Mouse (Mus musculus) c-Kit-positive CD71-positive TER-119-positive erythroid progenitor cells, embryonic 14.5 days (primary cell): ENCODE measurements around the gene Rdh11.
"Not testable (repeated sequence)": the region's sequence is repeated elsewhere in the genome, so short reads cannot be mapped to it uniquely, and the experiment has no call there.

Experiments used
- DNase-seq: peaks from one replicate; pipeline ENCODE4 v3.0.0-alpha.2; 2013; ENCODE audit warnings: low spot score

Rdh11 gene

GRCm38 (mm10) chr12:79192193-79192592 lies at the start of gene Rdh11:
TSS of gene Rdh11 (minus strand) at chr12:79192293.
- DNase-seq, result no peak

GRCm38 (mm10) chr12:79235485-79236080 lies 43.5 kb upstream of the Rdh11 start:
- DNase-seq, result no peak

GRCm38 (mm10) chr12:79217511-79217910 lies 25.4 kb upstream of the Rdh11 start:
- no peak for DNase-seq

GRCm38 (mm10) chr12:79211447-79211846 lies 19.4 kb upstream of the Rdh11 start:
- no peak for DNase-seq

- DNase-seq, result no peak
These were observed 16.8 kb upstream of the Rdh11 start, which contains the start of gene Rdh12 for GRCm38 (mm10) chr12:79208703-79209464. TSS of gene Rdh12 (plus strand) at chr12:79208914.

- no peak for DNase-seq
These were observed 9.8 kb upstream of the Rdh11 start for GRCm38 (mm10) chr12:79201882-79202281.

GRCm38 (mm10) chr12:79197105-79197504 lies 5.0 kb upstream of the Rdh11 start:
- DNase-seq, result no peak

GRCm38 (mm10) chr12:79193441-79193840 lies 1.3 kb upstream of the Rdh11 start:
- peak; percentile 70 for DNase-seq

- peak; percentile 82 for DNase-seq
These were observed 392 bp downstream of the Rdh11 start for GRCm38 (mm10) chr12:79191701-79192100.

GRCm38 (mm10) chr12:79190931-79191673 lies 991 bp downstream of the Rdh11 start:
- DNase-seq, result peak; percentile 85

GRCm38 (mm10) chr12:79185160-79185559 lies 6.9 kb downstream of the Rdh11 start:
- not testable (repeated sequence) for DNase-seq

- DNase-seq, result no peak
These were observed 16.1 kb downstream of the Rdh11 start for GRCm38 (mm10) chr12:79175998-79176397.

GRCm38 (mm10) chr12:79173721-79174120 lies 18.4 kb downstream of the Rdh11 start:
- peak; percentile 55 for DNase-seq

- peak; percentile 81 for DNase-seq
These were observed 19.8 kb downstream of the Rdh11 start, which contains the start of gene Vti1b for GRCm38 (mm10) chr12:79172019-79172941. TSS of gene Vti1b (minus strand) at chr12:79172667.

GRCm38 (mm10) chr12:79171269-79171995 lies 20.7 kb downstream of the Rdh11 start:
- DNase-seq, result no peak

- DNase-seq, result no peak
These were observed 21.7 kb downstream of the Rdh11 start for GRCm38 (mm10) chr12:79170421-79170820.

GRCm38 (mm10) chr12:79169173-79169572 lies 22.9 kb downstream of the Rdh11 start:
- DNase-seq, result no peak

- DNase-seq, result no peak
These were observed 29.2 kb downstream of the Rdh11 start for GRCm38 (mm10) chr12:79162876-79163275.

- no peak for DNase-seq
These were observed 42.4 kb downstream of the Rdh11 start for GRCm38 (mm10) chr12:79149653-79150052.

GRCm38 (mm10) chr12:79141384-79141783 lies 50.7 kb downstream of the Rdh11 start:
- no peak for DNase-seq

- no peak for DNase-seq
These were observed 51.3 kb downstream of the Rdh11 start for GRCm38 (mm10) chr12:79140811-79141210.
